Mouse (Mus musculus) ovary, adult 18-20 months (tissue): Measurements from ENCODE around the gene Ceacam15.
"Not testable (repeated sequence)": the region's sequence is repeated elsewhere in the genome, so short reads cannot be mapped to it uniquely, and the experiment has no call there.

Experiments
- DNase-seq: peaks from one replicate; pipeline ENCODE4 v3.0.0; 2022; ENCODE audit warnings: low spot score, mixed read lengths

Gene Ceacam15

GRCm38 (mm10) chr7:16675605-16676004 is at the start of gene Ceacam15:
Gene Ceacam15 (minus strand): TSS chr7:16675705.
- DNase-seq: no peak

DNA sequence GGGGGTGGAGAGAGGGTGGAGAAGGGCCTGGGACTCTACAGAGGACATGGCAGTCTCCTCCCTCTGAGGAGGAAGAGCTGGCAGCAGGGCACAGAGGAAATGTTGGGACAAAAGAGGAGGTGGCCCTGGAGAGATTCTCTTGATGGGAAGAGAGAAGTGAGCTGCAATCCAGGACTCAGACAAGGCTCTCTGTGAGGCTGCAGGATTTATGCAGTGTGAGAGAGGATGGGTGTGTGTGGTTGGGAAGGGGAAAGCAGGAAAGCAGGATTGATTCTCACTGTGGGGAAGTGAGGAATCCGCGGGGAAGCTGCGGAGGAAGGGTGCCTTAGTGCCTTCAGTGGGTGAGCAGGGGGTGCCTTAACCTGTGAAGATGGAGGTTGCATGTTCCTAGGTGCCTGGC is 47.0 kb upstream of the Ceacam15 start:
- not testable (repeated sequence) for DNase-seq

DNA sequence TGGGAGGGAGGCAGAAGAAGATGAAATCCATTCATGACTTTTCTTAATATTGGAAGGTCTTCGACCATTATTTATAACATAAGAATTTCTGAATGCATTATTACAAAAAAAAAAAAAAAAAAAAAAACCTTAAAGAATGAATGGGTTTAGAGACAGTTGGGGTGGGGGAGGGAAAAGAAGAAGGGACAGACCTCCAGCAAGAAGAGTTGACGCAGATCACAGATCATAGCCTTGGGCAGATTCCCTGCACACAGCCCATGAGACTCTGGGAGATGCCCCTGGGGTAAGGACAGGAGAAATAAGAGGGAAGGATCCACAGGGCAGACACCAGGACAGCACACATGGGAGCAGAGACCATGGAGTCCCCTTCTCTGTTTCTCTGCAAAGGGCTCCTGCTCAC is 46.1 kb upstream of the Ceacam15 start, which contains the start of gene Ceacam9:
Gene Ceacam9, plus strand, starts transcription at position 301 of the 400 bp plus-strand sequence.
- DNase-seq: no peak

GRCm38 (mm10) chr7:16716456-16717152 is 41.1 kb upstream of the Ceacam15 start:
- DNase-seq: not testable (repeated sequence)

DNA sequence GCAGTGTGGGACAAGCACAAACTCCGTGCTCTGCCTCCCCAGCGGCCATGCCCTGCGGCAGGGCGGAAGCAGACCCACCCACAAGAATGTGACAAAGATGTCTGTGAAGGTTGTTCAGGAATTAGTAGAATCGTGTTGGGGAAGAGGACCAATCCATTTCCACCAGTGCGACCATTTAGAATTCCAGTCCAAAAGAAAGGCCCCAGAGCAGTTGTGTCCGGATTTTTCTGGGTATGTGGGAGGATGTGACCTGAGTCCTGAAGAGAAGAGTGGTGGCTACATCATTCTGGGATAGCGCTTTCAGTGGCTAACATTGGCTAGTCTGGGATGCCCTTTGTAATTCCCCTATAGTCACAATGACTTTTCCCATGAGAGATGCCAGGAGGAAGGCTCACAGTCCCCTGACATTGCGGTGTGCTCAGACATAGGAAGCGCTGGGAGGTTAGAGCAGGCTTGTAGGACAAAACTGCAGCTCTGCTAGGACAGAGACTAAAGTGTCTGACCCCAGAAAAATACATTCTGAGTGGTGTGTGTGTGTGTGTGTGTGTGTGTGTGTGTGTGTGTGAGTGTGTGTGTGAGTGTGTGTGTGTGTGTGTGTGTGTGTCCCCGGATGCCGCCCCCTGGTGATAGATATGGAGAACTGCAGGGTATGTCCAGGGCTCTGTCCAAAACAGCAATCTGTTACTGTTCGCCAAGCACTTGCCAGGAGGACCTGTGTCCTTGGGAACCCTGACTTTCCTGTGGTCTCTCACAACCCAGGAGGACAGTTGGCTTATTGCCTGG is 37.3 kb upstream of the Ceacam15 start:
- no peak for DNase-seq

GRCm38 (mm10) chr7:16710604-16711003 is 35.1 kb upstream of the Ceacam15 start:
- DNase-seq: no peak

DNA sequence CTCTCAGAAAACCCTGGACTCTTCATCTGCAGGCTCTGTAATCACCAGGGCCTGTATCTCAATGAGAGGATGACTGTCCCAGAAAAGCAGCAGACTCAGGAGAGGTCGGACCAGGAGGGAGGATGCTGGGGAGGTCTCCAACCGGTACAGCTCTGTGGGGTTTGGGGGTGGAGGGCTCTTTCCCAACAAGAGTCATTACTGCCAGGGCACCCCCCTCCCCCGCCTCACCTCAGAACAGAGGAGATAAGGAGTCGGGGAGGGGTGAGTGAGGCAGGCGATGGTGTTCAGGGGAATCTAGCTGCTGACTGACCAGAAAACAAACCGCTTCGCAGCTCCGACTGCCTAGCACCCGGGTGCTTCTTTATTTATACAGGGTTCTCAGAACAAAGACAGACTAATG is 32.7 kb upstream of the Ceacam15 start:
- no peak for DNase-seq

DNA sequence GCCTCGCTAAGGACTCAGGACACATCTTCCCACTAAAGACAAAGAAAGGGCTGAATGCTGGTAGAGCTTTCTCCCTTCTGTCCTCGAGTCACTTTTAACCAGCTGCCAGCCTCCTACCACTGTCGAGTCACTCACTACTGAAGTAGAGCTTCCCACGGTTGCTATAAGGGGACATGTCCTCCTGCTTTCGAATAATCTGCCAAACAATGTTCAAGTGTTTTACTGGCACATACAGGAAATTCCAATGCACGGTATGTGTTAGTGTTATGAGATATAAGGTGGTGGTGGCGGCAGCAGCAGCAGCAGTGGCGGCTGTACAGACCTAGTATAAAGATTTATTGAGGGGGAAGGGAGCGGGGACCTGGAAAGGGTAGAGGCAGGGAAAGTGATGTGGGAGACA is 30.9 kb upstream of the Ceacam15 start:
- DNase-seq: no peak

DNA sequence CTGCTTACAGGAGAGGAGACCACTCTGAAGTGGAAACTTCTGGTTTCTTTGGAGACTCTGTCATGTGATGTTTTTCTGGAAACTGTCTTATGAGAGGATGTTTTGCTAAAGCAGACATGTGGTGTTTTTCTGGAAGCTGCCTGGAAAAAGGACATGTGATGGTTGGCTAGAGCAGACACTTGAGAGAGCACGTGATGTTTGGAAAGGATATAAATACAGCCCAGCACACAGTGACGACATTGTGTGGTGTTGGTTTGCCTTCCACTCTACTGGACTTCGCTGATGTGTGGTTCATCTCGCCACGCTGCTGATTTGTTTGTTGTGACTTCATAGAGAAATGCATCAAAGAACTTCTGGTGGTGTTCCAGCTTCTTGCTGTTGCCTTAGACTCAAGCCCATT is 25.1 kb upstream of the Ceacam15 start:
- no peak for DNase-seq

DNA sequence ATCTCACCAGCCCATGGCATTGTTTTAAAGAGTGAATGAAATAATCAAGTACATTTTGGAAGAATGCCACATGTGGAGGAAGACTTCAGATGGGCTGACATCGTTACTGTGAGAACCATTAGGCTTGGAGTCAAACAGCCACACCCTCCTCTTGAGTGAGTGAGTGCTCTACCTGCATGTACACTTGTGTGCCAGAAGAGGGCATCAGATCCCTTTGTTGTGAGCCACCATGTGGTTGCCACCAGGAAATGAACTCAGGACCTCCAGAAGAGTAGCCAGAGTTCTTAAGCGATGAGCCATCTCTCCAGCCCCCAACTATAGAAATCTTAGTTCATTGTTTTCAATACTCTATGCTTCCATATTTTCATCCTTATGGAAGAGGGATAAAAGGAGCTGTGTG is 23.5 kb upstream of the Ceacam15 start:
- DNase-seq: no peak

- DNase-seq: no peak
These were observed 19.5 kb upstream of the Ceacam15 start for GRCm38 (mm10) chr7:16695025-16695424.

- no peak for DNase-seq
These were observed 13.7 kb upstream of the Ceacam15 start for GRCm38 (mm10) chr7:16689196-16689595.

GRCm38 (mm10) chr7:16680194-16680593 is 4.7 kb upstream of the Ceacam15 start:
- DNase-seq: not testable (repeated sequence)

DNA sequence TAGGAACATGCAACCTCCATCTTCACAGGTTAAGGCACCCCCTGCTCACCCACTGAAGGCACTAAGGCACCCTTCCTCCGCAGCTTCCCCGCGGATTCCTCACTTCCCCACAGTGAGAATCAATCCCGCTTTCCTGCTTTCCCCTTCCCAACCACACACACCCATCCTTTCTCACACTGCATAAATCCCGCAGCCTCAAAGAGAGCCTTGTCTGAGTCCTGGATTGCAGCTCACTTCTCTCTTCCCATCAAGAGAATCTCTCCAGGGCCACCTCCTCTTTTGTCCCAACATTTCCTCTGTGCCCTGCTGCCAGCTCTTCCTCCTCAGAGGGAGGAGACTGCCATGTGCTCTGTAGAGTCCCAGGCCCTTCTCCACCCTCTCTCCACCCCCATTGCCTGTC is 806 bp downstream of the Ceacam15 start:
- not testable (repeated sequence) for DNase-seq

DNA sequence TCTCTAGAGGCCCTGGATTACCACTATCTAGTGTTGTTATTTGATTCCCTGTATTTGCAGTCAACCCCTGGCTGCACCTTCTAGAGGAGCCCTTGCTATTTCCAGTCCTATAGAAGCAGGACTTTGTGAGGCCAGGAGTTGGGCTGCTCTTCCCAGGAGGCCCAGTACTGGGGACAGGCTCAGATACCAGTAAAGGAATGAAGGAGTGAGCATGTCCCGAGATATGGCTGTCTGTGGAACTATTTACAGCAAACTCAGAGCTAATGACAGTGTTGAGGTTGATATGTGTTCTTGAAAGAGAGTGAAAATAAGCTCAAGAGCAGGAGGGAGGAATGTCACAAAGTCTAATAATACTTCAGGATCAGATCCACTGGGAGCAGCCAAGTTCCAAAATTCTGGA is 1.7 kb downstream of the Ceacam15 start:
- DNase-seq: no peak

DNA sequence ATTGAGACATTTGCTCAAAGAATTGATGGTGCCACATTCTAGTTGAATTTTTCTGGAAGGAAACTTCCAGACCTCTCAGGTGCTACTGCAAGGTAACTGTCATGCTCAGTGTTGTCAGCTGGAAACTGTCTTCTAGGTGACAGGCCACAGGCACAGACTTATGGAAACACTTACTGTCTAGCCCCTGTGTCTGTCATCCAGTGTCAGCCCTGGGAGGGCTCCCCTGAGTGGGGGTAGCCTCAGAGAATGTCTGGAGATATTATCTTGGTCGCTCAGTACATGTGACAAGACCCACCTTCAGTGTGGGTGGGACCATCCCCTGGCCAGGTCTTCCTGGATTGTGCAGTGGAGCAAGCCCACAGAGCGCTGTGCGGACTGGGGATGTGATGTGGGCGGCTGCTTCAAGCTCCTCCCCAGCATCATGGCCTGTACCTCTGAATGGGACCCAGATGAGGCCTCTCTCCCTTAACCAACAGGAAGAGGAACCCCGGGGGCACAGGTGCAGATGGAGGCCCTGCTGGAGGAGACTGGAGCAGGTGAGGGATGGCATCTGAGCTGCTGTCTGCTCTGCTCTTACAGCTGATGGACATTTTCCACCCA is 7.1 kb downstream of the Ceacam15 start:
- not testable (repeated sequence) for DNase-seq

DNA sequence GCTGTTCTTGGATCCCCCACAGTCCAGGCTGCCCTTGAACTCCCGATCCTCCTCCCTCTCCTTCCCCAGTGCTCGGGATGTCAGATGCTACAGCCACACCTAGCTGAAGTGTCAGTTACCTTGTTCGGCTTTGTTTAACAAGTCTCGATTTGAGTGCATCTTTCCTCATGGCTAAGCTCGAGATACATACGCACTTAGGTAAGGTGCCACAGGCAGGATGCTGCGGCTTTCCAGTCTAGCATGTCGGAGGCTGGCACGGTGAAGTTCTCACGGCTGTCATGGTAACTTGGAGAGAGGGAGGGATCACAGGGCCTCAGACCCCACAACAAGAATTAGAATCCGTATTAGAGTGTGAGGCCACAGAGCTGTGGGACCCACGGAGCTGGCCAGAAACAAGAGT is 31.2 kb downstream of the Ceacam15 start:
- DNase-seq: no peak

GRCm38 (mm10) chr7:16643106-16643505 is 32.4 kb downstream of the Ceacam15 start:
- DNase-seq: not testable (repeated sequence)

DNA sequence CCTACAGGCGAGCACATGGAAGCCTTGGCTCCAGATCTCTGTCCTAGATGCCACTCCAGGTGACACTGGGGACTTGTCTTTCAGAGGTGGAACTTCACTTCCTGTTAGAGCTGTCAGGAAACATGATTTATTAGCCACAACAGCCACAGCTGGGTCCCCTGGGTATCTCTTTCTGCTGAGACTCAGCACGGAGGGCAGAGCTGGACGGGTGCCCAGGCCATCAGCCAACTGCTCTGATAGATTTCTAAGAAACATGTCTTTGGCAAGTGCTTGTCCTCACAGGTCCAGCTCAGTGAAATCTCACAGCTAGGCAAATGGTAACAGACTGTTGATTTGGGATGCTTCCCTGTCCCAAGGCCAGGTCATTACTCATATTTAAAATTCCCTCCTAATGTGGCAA is 36.5 kb downstream of the Ceacam15 start:
- DNase-seq: peak; percentile 76

DNA sequence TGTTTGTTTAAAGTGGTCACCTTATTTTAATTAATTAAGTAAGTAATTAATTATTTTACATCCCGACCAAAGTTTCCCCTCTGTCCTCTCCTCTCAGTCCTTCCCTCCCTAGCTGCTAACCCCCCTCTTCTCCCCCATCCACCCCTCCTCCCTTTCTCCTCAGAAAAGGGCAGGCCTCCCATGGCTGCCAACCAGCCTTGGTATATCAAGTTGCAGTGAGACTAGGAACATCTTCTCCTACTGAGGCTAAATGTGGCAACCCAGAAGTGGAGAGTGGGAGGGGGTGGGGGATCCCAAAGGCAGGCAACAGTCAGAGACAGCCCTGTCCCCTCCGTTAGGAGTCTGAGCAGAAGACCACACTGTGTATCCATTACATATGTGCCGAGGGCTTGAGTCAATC is 40.4 kb downstream of the Ceacam15 start:
- no peak for DNase-seq

- not testable (repeated sequence) for DNase-seq
These were observed 41.6 kb downstream of the Ceacam15 start for GRCm38 (mm10) chr7:16633913-16634312.

- no peak for DNase-seq
These were observed 43.6 kb downstream of the Ceacam15 start for GRCm38 (mm10) chr7:16631932-16632331.

- DNase-seq: no peak
These were observed 44.5 kb downstream of the Ceacam15 start for GRCm38 (mm10) chr7:16631025-16631424.
